Mouse (Mus musculus) effector memory CD4-positive, alpha-beta T cell, adult 7 months (primary cell): ENCODE measurements around the gene Ifnz. TPM values are rescaled to one million over a fixed set of nuclear protein-coding genes. Genes with fewer than 3 reads are reported as not detected.

Source experiments
- polyA plus RNA-seq: library from polyadenylated mRNA; unstranded; fragments of 100-300 nt; shearing (Covaris generic); gene quantifications from one replicate; pipeline ENCODE4 v1.2.1, GENCODE M21; 2017

The Ifnz gene
- 0.28 TPM for polyA plus RNA-seq

DNA sequence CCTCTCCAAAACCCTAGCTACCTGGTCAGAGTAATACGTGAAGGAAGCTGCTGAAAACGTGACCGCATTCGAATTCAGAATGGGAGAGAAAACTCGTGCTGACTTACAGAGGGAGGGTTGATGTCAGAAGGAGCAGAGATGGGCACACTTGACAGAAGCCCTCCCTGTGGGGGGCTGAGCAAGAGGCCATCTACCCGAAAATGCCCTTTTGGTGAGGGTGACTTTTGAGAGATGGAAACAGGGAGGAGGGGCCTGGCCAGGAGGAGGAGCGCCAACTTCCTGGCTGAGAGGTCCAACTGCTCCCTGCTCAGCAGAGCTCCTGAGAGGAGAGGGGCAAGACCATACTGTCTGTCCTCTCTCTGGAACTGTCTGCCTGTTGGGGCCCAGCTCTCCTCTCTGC, at the start of gene Ifnz:
Gene Ifnz, plus strand, starts transcription at position 301 of the 400 bp plus-strand sequence.

DNA sequence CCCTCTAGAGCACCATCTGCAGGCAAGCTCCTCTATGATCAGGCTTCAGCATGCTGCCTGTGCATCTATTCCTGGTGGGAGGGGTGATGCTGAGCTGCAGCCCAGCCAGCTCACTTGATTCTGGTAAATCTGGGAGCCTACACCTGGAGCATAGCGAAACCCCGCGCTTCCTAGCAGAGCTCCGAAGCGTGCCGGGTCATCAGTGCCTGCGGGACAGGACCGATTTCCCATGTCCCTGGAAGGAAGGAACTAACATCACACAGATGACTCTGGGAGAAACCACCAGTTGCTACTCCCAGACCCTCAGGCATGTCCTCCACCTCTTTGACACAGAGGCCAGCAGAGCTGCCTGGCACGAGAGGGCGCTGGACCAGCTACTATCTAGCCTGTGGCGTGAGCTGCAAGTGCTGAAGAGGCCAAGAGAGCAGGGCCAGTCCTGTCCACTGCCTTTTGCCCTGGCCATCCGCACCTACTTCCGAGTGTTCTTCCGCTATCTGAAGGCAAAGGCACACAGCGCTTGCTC, 27.1 kb upstream of the Ifnz start, which contains the start of gene Gm13271:
Gene Gm13271, plus strand, starts transcription at position 51 of the 523 bp plus-strand sequence.

DNA sequence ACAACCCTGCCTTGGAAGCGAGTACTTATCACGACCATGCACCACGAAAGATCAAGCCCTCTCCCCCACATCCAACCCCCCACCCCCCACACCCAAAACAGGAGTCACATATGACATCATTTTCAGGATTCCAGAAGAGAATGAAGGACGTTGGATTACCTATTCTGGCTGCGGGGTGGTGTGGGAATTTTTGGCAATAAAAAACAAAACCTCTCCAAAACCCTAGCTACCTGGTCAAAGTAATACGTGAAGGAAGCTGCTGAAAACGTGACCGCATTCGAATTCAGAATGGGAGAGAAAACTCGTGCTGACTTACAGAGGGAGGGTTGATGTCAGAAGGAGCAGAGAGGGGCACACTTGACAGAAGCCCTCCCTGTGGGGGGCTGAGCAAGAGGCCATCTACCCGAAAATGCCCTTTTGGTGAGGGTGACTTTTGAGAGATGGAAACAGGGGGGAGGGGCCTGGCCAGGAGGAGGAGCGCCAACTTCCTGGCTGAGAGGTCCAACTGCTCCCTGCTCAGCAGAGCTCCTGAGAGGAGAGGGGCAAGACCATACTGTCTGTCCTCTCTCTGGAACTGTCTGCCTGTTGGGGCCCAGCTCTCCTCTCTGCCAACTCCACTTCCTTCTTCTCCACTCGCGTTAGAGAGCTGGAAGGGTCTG, 22.2 kb upstream of the Ifnz start, which contains the start of gene Gm13283:
Gene Gm13283, plus strand, starts transcription at position 510 of the 659 bp plus-strand sequence.

DNA sequence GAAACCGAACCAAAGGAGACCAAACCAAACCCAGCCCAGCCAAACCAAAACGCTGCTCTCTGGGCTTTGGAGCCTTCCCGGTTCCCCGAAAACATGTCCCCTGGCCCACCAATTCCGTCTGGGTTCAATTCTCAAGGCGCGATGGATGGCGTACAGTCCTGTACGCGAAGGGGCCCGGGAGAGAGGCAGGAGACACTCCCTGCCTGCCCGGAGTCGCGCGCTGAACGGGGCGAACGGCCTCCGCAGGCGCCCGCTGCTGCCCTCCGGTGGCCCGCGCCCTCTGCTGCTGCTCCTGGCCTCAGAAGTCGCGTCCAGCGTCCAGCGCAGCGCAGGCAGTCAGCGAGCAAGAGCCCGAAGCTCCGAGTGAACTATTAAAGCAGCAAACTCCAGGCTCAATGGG, 8.4 kb upstream of the Ifnz start, which contains the start of gene Gm13290:
Gene Gm13290, plus strand, starts transcription at position 301 of the 400 bp plus-strand sequence.

DNA sequence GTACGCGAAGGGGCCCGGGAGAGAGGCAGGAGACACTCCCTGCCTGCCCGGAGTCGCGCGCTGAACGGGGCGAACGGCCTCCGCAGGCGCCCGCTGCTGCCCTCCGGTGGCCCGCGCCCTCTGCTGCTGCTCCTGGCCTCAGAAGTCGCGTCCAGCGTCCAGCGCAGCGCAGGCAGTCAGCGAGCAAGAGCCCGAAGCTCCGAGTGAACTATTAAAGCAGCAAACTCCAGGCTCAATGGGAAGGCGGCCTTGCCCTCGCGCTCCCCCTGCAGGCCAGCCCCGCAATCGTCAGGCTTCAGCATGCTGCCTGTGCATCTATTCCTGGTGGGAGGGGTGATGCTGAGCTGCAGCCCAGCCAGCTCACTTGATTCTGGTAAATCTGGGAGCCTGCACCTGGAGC, 5.3 kb upstream of the Ifnz start, which contains the start of gene Gm13289:
Gene Gm13289, plus strand, starts transcription at position 301 of the 400 bp plus-strand sequence.

DNA sequence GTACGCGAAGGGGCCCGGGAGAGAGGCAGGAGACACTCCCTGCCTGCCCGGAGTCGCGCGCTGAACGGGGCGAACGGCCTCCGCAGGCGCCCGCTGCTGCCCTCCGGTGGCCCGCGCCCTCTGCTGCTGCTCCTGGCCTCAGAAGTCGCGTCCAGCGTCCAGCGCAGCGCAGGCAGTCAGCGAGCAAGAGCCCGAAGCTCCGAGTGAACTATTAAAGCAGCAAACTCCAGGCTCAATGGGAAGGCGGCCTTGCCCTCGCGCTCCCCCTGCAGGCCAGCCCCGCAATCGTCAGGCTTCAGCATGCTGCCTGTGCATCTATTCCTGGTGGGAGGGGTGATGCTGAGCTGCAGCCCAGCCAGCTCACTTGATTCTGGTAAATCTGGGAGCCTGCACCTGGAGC, 2.4 kb upstream of the Ifnz start, which contains the start of gene Gm13272:
Gene Gm13272, plus strand, starts transcription at position 301 of the 400 bp plus-strand sequence.

DNA sequence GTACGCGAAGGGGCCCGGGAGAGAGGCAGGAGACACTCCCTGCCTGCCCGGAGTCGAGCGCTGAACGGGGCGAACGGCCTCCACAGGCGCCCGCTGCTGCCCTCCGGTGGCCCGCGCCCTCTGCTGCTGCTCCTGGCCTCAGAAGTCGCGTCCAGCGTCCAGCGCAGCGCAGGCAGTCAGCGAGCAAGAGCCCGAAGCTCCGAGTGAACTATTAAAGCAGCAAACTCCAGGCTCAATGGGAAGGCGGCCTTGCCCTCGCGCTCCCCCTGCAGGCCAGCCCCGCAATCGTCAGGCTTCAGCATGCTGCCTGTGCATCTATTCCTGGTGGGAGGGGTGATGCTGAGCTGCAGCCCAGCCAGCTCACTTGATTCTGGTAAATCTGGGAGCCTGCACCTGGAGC, 3.5 kb downstream of the Ifnz start, which contains the start of gene Gm13276:
Gene Gm13276, plus strand, starts transcription at position 301 of the 400 bp plus-strand sequence.

DNA sequence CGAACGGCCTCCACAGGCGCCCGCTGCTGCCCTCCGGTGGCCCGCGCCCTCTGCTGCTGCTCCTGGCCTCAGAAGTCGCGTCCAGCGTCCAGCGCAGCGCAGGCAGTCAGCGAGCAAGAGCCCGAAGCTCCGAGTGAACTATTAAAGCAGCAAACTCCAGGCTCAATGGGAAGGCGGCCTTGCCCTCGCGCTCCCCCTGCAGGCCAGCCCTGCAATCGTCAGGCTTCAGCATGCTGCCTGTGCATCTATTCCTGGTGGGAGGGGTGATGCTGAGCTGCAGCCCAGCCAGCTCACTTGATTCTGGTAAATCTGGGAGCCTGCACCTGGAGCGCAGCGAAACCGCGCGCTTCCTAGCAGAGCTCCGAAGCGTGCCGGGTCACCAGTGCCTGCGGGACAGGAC, 6.5 kb downstream of the Ifnz start, which contains the start of gene Gm13277:
Gene Gm13277, plus strand, starts transcription at position 231 of the 400 bp plus-strand sequence.

DNA sequence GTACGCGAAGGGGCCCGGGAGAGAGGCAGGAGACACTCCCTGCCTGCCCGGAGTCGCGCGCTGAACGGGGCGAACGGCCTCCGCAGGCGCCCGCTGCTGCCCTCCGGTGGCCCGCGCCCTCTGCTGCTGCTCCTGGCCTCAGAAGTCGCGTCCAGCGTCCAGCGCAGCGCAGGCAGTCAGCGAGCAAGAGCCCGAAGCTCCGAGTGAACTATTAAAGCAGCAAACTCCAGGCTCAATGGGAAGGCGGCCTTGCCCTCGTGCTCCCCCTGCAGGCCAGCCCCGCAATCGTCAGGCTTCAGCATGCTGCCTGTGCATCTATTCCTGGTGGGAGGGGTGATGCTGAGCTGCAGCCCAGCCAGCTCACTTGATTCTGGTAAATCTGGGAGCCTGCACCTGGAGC, 9.3 kb downstream of the Ifnz start, which contains the start of gene Gm13278:
Gene Gm13278, plus strand, starts transcription at position 301 of the 400 bp plus-strand sequence.

DNA sequence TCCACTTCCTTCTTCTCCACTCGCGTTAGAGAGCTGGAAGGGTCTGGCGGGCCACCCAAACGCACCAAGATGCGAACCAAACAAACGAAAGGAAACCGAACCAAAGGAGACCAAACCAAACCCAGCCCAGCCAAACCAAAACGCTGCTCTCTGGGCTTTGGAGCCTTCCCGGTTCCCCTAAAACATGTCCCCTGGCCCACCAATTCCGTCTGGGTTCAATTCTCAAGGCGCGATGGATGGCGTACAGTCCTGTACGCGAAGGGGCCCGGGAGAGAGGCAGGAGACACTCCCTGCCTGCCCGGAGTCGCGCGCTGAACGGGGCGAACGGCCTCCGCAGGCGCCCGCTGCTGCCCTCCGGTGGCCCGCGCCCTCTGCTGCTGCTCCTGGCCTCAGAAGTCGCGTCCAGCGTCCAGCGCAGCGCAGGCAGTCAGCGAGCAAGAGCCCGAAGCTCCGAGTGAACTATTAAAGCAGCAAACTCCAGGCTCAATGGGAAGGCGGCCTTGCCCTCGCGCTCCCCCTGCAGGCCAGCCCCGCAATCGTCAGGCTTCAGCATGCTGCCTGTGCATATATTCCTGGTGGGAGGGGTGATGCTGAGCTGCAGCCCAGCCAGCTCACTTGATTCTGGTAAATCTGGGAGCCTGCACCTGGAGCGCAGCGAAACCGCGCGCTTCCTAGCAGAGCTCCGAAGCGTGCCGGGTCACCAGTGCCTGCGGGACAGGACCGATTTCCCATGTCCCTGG, 12.2 kb downstream of the Ifnz start, which contains the start of gene Gm13275:
Gene Gm13275, plus strand, starts transcription at position 552 of the 740 bp plus-strand sequence.

DNA sequence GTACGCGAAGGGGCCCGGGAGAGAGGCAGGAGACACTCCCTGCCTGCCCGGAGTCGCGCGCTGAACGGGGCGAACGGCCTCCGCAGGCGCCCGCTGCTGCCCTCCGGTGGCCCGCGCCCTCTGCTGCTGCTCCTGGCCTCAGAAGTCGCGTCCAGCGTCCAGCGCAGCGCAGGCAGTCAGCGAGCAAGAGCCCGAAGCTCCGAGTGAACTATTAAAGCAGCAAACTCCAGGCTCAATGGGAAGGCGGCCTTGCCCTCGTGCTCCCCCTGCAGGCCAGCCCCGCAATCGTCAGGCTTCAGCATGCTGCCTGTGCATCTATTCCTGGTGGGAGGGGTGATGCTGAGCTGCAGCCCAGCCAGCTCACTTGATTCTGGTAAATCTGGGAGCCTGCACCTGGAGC, 15.2 kb downstream of the Ifnz start, which contains the start of gene Gm13279:
Gene Gm13279, plus strand, starts transcription at position 301 of the 400 bp plus-strand sequence.

DNA sequence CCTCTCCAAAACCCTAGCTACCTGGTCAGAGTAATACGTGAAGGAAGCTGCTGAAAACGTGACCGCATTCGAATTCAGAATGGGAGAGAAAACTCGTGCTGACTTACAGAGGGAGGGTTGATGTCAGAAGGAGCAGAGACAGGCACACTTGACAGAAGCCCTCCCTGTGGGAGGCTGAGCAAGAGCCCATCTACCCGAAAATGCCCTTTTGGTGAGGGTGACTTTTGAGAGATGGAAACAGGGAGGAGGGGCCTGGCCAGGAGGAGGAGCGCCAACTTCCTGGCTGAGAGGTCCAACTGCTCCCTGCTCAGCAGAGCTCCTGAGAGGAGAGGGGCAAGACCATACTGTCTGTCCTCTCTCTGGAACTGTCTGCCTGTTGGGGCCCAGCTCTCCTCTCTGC, 17.4 kb downstream of the Ifnz start, which contains the start of gene Gm13285:
Gene Gm13285, plus strand, starts transcription at position 301 of the 400 bp plus-strand sequence.

DNA sequence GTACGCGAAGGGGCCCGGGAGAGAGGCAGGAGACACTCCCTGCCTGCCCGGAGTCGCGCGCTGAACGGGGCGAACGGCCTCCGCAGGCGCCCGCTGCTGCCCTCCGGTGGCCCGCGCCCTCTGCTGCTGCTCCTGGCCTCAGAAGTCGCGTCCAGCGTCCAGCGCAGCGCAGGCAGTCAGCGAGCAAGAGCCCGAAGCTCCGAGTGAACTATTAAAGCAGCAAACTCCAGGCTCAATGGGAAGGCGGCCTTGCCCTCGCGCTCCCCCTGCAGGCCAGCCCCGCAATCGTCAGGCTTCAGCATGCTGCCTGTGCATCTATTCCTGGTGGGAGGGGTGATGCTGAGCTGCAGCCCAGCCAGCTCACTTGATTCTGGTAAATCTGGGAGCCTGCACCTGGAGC, 21.0 kb downstream of the Ifnz start, which contains the start of gene Gm13287:
Gene Gm13287, plus strand, starts transcription at position 301 of the 400 bp plus-strand sequence.

DNA sequence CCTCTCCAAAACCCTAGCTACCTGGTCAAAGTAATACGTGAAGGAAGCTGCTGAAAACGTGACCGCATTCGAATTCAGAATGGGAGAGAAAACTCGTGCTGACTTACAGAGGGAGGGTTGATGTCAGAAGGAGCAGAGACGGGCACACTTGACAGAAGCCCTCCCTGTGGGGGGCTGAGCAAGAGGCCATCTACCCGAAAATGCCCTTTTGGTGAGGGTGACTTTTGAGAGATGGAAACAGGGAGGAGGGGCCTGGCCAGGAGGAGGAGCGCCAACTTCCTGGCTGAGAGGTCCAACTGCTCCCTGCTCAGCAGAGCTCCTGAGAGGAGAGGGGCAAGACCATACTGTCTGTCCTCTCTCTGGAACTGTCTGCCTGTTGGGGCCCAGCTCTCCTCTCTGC, 23.3 kb downstream of the Ifnz start, which contains the start of gene Gm13288:
Gene Gm13288, plus strand, starts transcription at position 301 of the 400 bp plus-strand sequence.

DNA sequence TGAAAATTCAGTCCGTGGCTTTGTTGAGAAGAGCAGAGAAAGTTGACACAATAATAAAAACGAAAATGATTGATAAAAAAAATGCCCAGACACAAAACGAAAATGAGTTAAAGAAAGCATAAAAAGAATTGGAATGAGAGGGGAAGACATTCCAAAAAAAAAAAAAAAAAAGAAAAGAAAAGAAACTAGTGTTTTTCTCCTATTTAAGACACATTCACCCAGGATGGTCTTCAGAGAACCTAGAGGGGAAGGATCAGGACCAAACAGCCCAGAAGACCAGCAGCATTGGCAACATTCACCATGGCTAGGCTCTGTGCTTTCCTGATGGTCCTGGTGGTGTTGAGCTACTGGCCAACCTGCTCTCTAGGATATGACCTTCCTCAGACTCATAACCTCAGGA, 34.0 kb downstream of the Ifnz start, which contains the start of gene Ifna7:
Gene Ifna7, plus strand, starts transcription at position 301 of the 400 bp plus-strand sequence.

DNA sequence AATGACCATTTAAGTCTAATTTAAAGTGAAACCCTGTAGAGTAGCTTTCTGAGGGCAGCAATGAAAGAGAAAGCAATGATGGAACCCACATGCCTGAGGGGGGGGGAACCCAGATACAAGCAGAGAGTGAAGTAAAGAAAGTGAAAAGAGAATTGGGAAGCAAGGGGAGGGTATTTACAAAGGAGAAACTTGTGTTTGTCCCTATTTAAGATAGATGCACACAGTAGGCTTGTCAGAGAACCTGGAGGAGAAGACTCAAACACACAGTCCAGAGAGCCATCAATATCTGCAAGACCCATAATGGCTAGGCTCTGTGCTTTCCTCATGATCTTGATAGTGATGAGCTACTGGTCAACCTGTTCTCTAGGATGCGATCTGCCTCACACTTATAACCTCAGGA, 37.7 kb downstream of the Ifnz start, which contains the start of gene Ifna11:
Gene Ifna11, plus strand, starts transcription at position 301 of the 400 bp plus-strand sequence.

DNA sequence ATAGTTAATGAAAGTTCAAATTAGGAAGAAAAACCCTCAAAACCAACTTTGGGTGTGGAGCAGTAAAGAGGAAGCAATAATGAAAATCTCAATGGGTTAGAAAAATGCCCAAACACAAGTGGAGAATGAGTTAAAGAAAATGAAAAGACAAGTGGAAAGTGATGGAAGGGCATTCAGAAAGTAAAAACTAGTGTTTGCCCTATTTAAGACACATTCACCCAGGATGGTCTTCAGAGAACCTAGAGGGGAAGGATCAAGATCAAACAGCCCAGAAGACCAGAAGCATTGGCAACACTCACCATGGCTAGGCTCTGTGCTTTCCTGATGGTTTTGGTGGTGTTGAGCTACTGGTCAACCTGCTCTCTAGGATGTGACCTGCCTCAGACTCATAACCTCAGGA, 45.2 kb downstream of the Ifnz start, which contains the start of gene Ifna6:
Gene Ifna6, plus strand, starts transcription at position 301 of the 400 bp plus-strand sequence.

Other genes starting within 250 kb of the Ifnz start
- not detected for gene Ifna15, start 223.9 kb upstream of the Ifnz start, polyA plus RNA-seq
- not detected for gene Ifna14, start 210.3 kb upstream of the Ifnz start, polyA plus RNA-seq
- not detected for gene Ifna9, start 189.7 kb upstream of the Ifnz start, polyA plus RNA-seq
- gene Ifna12, start 178.8 kb upstream of the Ifnz start, polyA plus RNA-seq, result not detected
- not detected for gene C87499, start 147.7 kb upstream of the Ifnz start, polyA plus RNA-seq
- gene Ifna13, start 137.7 kb upstream of the Ifnz start, polyA plus RNA-seq, result not detected
- not detected for gene Ifna16, start 105.2 kb upstream of the Ifnz start, polyA plus RNA-seq
- not detected for gene Ifna2, start 98.2 kb upstream of the Ifnz start, polyA plus RNA-seq
- not detected for gene Ifnab, start 90.8 kb upstream of the Ifnz start, polyA plus RNA-seq
- gene Gm26566, start 60.3 kb upstream of the Ifnz start, polyA plus RNA-seq, result 0.74 TPM
- gene Klhl9, start 59.7 kb upstream of the Ifnz start, polyA plus RNA-seq, result 15.4 TPM
- gene Gm13271, start 27.3 kb upstream of the Ifnz start, polyA plus RNA-seq, result not detected
- gene Gm13283, start 22.0 kb upstream of the Ifnz start, polyA plus RNA-seq, result not detected
- not detected for gene Gm13290, start 8.3 kb upstream of the Ifnz start, polyA plus RNA-seq
- gene Gm13289, start 5.2 kb upstream of the Ifnz start, polyA plus RNA-seq, result not detected
- not detected for gene Gm13272, start 2.3 kb upstream of the Ifnz start, polyA plus RNA-seq
- gene Gm13276, start 3.6 kb downstream of the Ifnz start, polyA plus RNA-seq, result not detected
- not detected for gene Gm13277, start 6.5 kb downstream of the Ifnz start, polyA plus RNA-seq
- gene Gm13278, start 9.4 kb downstream of the Ifnz start, polyA plus RNA-seq, result not detected
- not detected for gene Gm13275, start 12.4 kb downstream of the Ifnz start, polyA plus RNA-seq
- gene Gm13279, start 15.3 kb downstream of the Ifnz start, polyA plus RNA-seq, result not detected
- gene Gm13285, start 17.5 kb downstream of the Ifnz start, polyA plus RNA-seq, result 1.1 TPM
- gene Gm13287, start 21.1 kb downstream of the Ifnz start, polyA plus RNA-seq, result not detected
- not detected for gene Gm13288, start 23.4 kb downstream of the Ifnz start, polyA plus RNA-seq
- gene Ifna7, start 34.1 kb downstream of the Ifnz start, polyA plus RNA-seq, result not detected
- gene Ifna11, start 37.8 kb downstream of the Ifnz start, polyA plus RNA-seq, result not detected
- not detected for gene Ifna6, start 45.3 kb downstream of the Ifnz start, polyA plus RNA-seq
- gene Ifna5, start 53.4 kb downstream of the Ifnz start, polyA plus RNA-seq, result not detected
- not detected for gene Ifna4, start 59.7 kb downstream of the Ifnz start, polyA plus RNA-seq
- not detected for gene Ifna1, start 68.0 kb downstream of the Ifnz start, polyA plus RNA-seq
- not detected for gene Ifne, start 98.1 kb downstream of the Ifnz start, polyA plus RNA-seq